Mouse (Mus musculus) CH12F3 (cell line): ENCODE measurements around the gene Gpnmb.

ENCODE experiments used
- in situ Hi-C: fragments of 300-500 bp; cut with MboI; formaldehyde crosslinking; loops from 2 replicates; pipeline ENCODE4 v1.14.3; 2020; ENCODE audit warnings: low sequenced_read_pairs

The Gpnmb gene

GRCm38 (mm10) chr6:49094968-49095367 lies 58.6 kb downstream of the Gpnmb start:
- in situ Hi-C loops: no loop called here

- in situ Hi-C loops: no loop called here
Observed at GRCm38 (mm10) chr6:49096421-49096820, 60.1 kb downstream of the Gpnmb start.

- in situ Hi-C loops: no loop called here
Observed at GRCm38 (mm10) chr6:49096933-49097461, 60.7 kb downstream of the Gpnmb start.

GRCm38 (mm10) chr6:49097596-49098110 lies 61.3 kb downstream of the Gpnmb start:
- in situ Hi-C loops: no loop called here

GRCm38 (mm10) chr6:49099086-49099485 lies 62.7 kb downstream of the Gpnmb start:
- in situ Hi-C loops: no loop called here

GRCm38 (mm10) chr6:49106746-49107500 lies 70.6 kb downstream of the Gpnmb start:
- in situ Hi-C loops: no loop called here

GRCm38 (mm10) chr6:49109196-49109595 lies 72.8 kb downstream of the Gpnmb start:
- in situ Hi-C loops: no loop called here

GRCm38 (mm10) chr6:49113895-49114294 lies 77.5 kb downstream of the Gpnmb start:
- in situ Hi-C loops: no loop called here

GRCm38 (mm10) chr6:49114457-49114856 lies 78.1 kb downstream of the Gpnmb start:
- in situ Hi-C loops: no loop called here

GRCm38 (mm10) chr6:49115550-49115949 lies 79.2 kb downstream of the Gpnmb start:
- in situ Hi-C loops: no loop called here

- in situ Hi-C loops: no loop called here
Observed at GRCm38 (mm10) chr6:49116241-49116640, 79.9 kb downstream of the Gpnmb start.

GRCm38 (mm10) chr6:49118446-49118845 lies 82.1 kb downstream of the Gpnmb start:
- in situ Hi-C loops: no loop called here

- in situ Hi-C loops: no loop called here
Observed at GRCm38 (mm10) chr6:49119462-49120135, 83.3 kb downstream of the Gpnmb start.

- in situ Hi-C loops: no loop called here
Observed at GRCm38 (mm10) chr6:49120370-49120769, 84.0 kb downstream of the Gpnmb start.
